Mouse (Mus musculus): ENCODE data around the gene Dlgap1. TPM values are rescaled to one million over a fixed set of nuclear protein-coding genes. Genes with fewer than 3 reads are reported as not detected.

The Dlgap1 gene
- polyA plus RNA-seq, 1 experiment from 2014 or later: 0.52 TPM

- Histone ChIP-seq H3K36me3 (no peaks in the 10 kb centered on the region), H3K9me3 (replicated peaks) (no peaks in the 10 kb centered on the region), H3K4me1 (replicated peaks) (no peaks in the 10 kb centered on the region), H3K4me3 (no peak overlapping the region), H3K27ac (ENCODE audit: poor library complexity, severe bottlenecking) (no peak overlapping the region), H3K27me3 (replicated peaks) (no peaks in the 10 kb centered on the region), H3K4me2 (no peak overlapping the region), H3K9ac (no peak overlapping the region)
- ATAC-seq (ENCODE audit: insufficient number of reproducible peaks, low FRiP score): no peak
- WGBS: 87% methylated on average over 10 of the region's 10 CpGs
Observed at GRCm38 (mm10) chr17:70762634-70763033, 793.8 kb downstream of the Dlgap1 start.

- WGBS: 94% methylated on average over 9 of the region's 9 CpGs
- no peaks in the 10 kb centered on the region for H3K4me1 ChIP-seq (replicated peaks)
- no peak for ATAC-seq (ENCODE audit: insufficient number of reproducible peaks, low FRiP score)
Observed at GRCm38 (mm10) chr17:70765337-70765736, 796.5 kb downstream of the Dlgap1 start.

GRCm38 (mm10) chr17:70765976-70766375, 797.1 kb downstream of the Dlgap1 start:
- no peak for ATAC-seq (ENCODE audit: insufficient number of reproducible peaks, low FRiP score)
- H3K9ac ChIP-seq: no peak overlapping the region
- H3K4me3 ChIP-seq: no peak overlapping the region
- H3K4me1 ChIP-seq (replicated peaks): no peaks in the 10 kb centered on the region
- H3K9me3 ChIP-seq (replicated peaks): no peaks in the 10 kb centered on the region
- H3K27me3 ChIP-seq (replicated peaks): no peaks in the 10 kb centered on the region
- WGBS: 71% methylated on average over 18 of the region's 18 CpGs
- H3K27ac ChIP-seq (ENCODE audit: poor library complexity, severe bottlenecking): no peak overlapping the region
- no peaks in the 10 kb centered on the region for H3K36me3 ChIP-seq
- H3K4me2 ChIP-seq: no peak overlapping the region

More at GRCm38 (mm10) chr17:70765337-70765736, 796.5 kb downstream of the Dlgap1 start:
- Histone ChIP-seq H3K4me3 (no peak overlapping the region), H3K27ac (ENCODE audit: poor library complexity, severe bottlenecking) (no peak overlapping the region), H3K36me3 (no peaks in the 10 kb centered on the region), H3K9ac (no peak overlapping the region), H3K4me2 (no peak overlapping the region), H3K27me3 (replicated peaks) (no peaks in the 10 kb centered on the region), H3K9me3 (replicated peaks) (no peaks in the 10 kb centered on the region)

GRCm38 (mm10) chr17:70772120-70772899, 803.4 kb downstream of the Dlgap1 start:
- no peaks in the 10 kb centered on the region for H3K36me3 ChIP-seq
- H3K4me3 ChIP-seq: no peak overlapping the region
- H3K27ac ChIP-seq (ENCODE audit: poor library complexity, severe bottlenecking): no peak overlapping the region
- no peaks in the 10 kb centered on the region for H3K27me3 ChIP-seq (replicated peaks)
- no peak for ATAC-seq (ENCODE audit: insufficient number of reproducible peaks, low FRiP score)
- no peaks in the 10 kb centered on the region for H3K9me3 ChIP-seq (replicated peaks)
- peaks cover 4% of the 10 kb centered on the region; the same call in 1 of the 2 replicates for H3K4me1 ChIP-seq (replicated peaks)
- WGBS: 13% methylated on average over 10 of the region's 10 CpGs
- no peak overlapping the region for H3K4me2 ChIP-seq
- no peak overlapping the region for H3K9ac ChIP-seq

- 42% methylated on average over 7 of the region's 7 CpGs for WGBS
- H3K36me3 ChIP-seq: no peaks in the 10 kb centered on the region
- peaks cover 11% of the 10 kb centered on the region for H3K4me1 ChIP-seq (replicated peaks)
- H3K27ac ChIP-seq (ENCODE audit: poor library complexity, severe bottlenecking): no peak overlapping the region
- no peak for ATAC-seq (ENCODE audit: insufficient number of reproducible peaks, low FRiP score)
- H3K27me3 ChIP-seq (replicated peaks): no peaks in the 10 kb centered on the region
- no peak overlapping the region for H3K9ac ChIP-seq
- no peak overlapping the region for H3K4me3 ChIP-seq
- no peaks in the 10 kb centered on the region for H3K9me3 ChIP-seq (replicated peaks)
- no peak overlapping the region for H3K4me2 ChIP-seq
Observed at GRCm38 (mm10) chr17:70779770-70780169, 810.9 kb downstream of the Dlgap1 start.

GRCm38 (mm10) chr17:70780726-70781689, 812.1 kb downstream of the Dlgap1 start:
- Histone ChIP-seq H3K9ac (no peak overlapping the region), H3K4me3 (no peak overlapping the region), H3K36me3 (no peaks in the 10 kb centered on the region), H3K4me2 (no peak overlapping the region), H3K4me1 (replicated peaks) (peaks cover 11% of the 10 kb centered on the region), H3K27ac (ENCODE audit: poor library complexity, severe bottlenecking) (peak overlapping the region; percentile 3; the same call in 1 of the 2 replicates), H3K9me3 (replicated peaks) (no peaks in the 10 kb centered on the region), H3K27me3 (replicated peaks) (no peaks in the 10 kb centered on the region)
- WGBS: 39% methylated on average over 18 of the region's 18 CpGs
- ATAC-seq (ENCODE audit: insufficient number of reproducible peaks, low FRiP score): no peak

GRCm38 (mm10) chr17:70783273-70783672, 814.4 kb downstream of the Dlgap1 start:
- 93% methylated on average over 3 of the region's 3 CpGs for WGBS
- ATAC-seq (ENCODE audit: insufficient number of reproducible peaks, low FRiP score): no peak
- Histone ChIP-seq H3K4me1 (replicated peaks) (peaks cover 11% of the 10 kb centered on the region), H3K36me3 (no peaks in the 10 kb centered on the region), H3K27me3 (replicated peaks) (no peaks in the 10 kb centered on the region), H3K4me3 (no peak overlapping the region), H3K4me2 (no peak overlapping the region), H3K27ac (ENCODE audit: poor library complexity, severe bottlenecking) (no peak overlapping the region), H3K9me3 (replicated peaks) (no peaks in the 10 kb centered on the region), H3K9ac (no peak overlapping the region)

- no peaks in the 10 kb centered on the region for H3K9me3 ChIP-seq (replicated peaks)
- H3K36me3 ChIP-seq: no peaks in the 10 kb centered on the region
- no peak overlapping the region for H3K9ac ChIP-seq
- no peak overlapping the region for H3K27ac ChIP-seq (ENCODE audit: poor library complexity, severe bottlenecking)
- 87% methylated on average over 2 of the region's 2 CpGs for WGBS
- H3K4me2 ChIP-seq: no peak overlapping the region
- ATAC-seq (ENCODE audit: insufficient number of reproducible peaks, low FRiP score): no peak
- H3K4me1 ChIP-seq (replicated peaks): peaks cover 5% of the 10 kb centered on the region
- no peak overlapping the region for H3K4me3 ChIP-seq
- no peaks in the 10 kb centered on the region for H3K27me3 ChIP-seq (replicated peaks)
Observed at GRCm38 (mm10) chr17:70787366-70787765, 818.5 kb downstream of the Dlgap1 start.

GRCm38 (mm10) chr17:70790801-70791200, 821.9 kb downstream of the Dlgap1 start:
- Histone ChIP-seq H3K4me3 (no peak overlapping the region), H3K36me3 (no peaks in the 10 kb centered on the region), H3K9me3 (replicated peaks) (no peaks in the 10 kb centered on the region), H3K4me1 (replicated peaks) (peaks cover 25% of the 10 kb centered on the region), H3K4me2 (no peak overlapping the region), H3K9ac (no peak overlapping the region), H3K27ac (ENCODE audit: poor library complexity, severe bottlenecking) (no peak overlapping the region), H3K27me3 (replicated peaks) (no peaks in the 10 kb centered on the region)
- WGBS: 91% methylated on average over 4 of the region's 4 CpGs
- no peak for ATAC-seq (ENCODE audit: insufficient number of reproducible peaks, low FRiP score)

- H3K4me1 ChIP-seq (replicated peaks): peaks cover 25% of the 10 kb centered on the region
- no peaks in the 10 kb centered on the region for H3K36me3 ChIP-seq
- no peaks in the 10 kb centered on the region for H3K27me3 ChIP-seq (replicated peaks)
- 63% methylated on average over 9 of the region's 9 CpGs for WGBS
- H3K4me2 ChIP-seq: no peak overlapping the region
- H3K9me3 ChIP-seq (replicated peaks): no peaks in the 10 kb centered on the region
- H3K9ac ChIP-seq: no peak overlapping the region
- H3K4me3 ChIP-seq: no peak overlapping the region
- H3K27ac ChIP-seq (ENCODE audit: poor library complexity, severe bottlenecking): no peak overlapping the region
- ATAC-seq (ENCODE audit: insufficient number of reproducible peaks, low FRiP score): no peak
Observed at GRCm38 (mm10) chr17:70791596-70792275, 822.9 kb downstream of the Dlgap1 start.

Data from heart, embryonic 12.5 days (tissue).